Mouse (Mus musculus) limb, embryonic 12.5 days (tissue): ENCODE results near the gene 2300002M23Rik. TPM values are rescaled to one million over a fixed set of nuclear protein-coding genes. Genes with fewer than 3 reads are reported as not detected.

Experiments used
- ATAC-seq: fragments of 200-750 bp; cut with Nextera tagmentation; 2 replicates; pipeline ENCODE4 v1.8.0; 2017; ENCODE audit warnings: low read depth, moderate TSS enrichment; ENCODE audit not compliant: insufficient number of reproducible peaks, insufficient read depth, low FRiP score, low TSS enrichment
- H3K27ac ChIP-seq: fragments of 300-500 bp; sonication (generic); 2 replicates; pipeline ENCODE4 v1.5.1; 2016; ENCODE audit warnings: mild to moderate bottlenecking, moderate library complexity
- H3K27me3 ChIP-seq: fragments of 300-500 bp; sonication (generic); 2 replicates; pipeline ENCODE4 v1.6.1; 2016; ENCODE audit warnings: mild to moderate bottlenecking, moderate library complexity
- H3K36me3 ChIP-seq: fragments of 300-500 bp; sonication (generic); 2 replicates; pipeline ENCODE4 v1.6.1; 2016; ENCODE audit warnings: mild to moderate bottlenecking, moderate library complexity
- H3K4me1 ChIP-seq: fragments of 300-500 bp; sonication (generic); replicated peaks from 2 replicates; pipeline ENCODE4 v1.6.1; 2016
- H3K4me2 ChIP-seq: fragments of 300-500 bp; sonication (generic); 2 replicates; pipeline ENCODE4 v1.6.1; 2016; ENCODE audit warnings: mild to moderate bottlenecking, moderate library complexity
- H3K4me3 ChIP-seq: fragments of 300-500 bp; sonication (generic); replicated peaks from 2 replicates; pipeline ENCODE4 v1.5.1; 2016; ENCODE audit warnings: mild to moderate bottlenecking
- H3K9ac ChIP-seq: fragments of 300-500 bp; sonication (generic); replicated peaks from 2 replicates; pipeline ENCODE4 v1.6.1; 2016; ENCODE audit warnings: mild to moderate bottlenecking, moderate library complexity
- H3K9me3 ChIP-seq: fragments of 300-500 bp; sonication (generic); 2 replicates; pipeline ENCODE4 v1.6.1; 2016; ENCODE audit warnings: mild to moderate bottlenecking, moderate library complexity
- WGBS: fragments of 180-500 bp; shearing (Covaris S2); methylation state at CpG from one replicate; pipeline ENCODE4 v1.1.7; 2016; 5-methylcytosine and 5-hydroxymethylcytosine counted together
- polyA plus RNA-seq: library from polyadenylated mRNA; unstranded; fragments of >200 nt; fragmentation: Nextera tagmentation; extraction: Ambion mirVana; gene quantifications from 2 replicates; pipeline ENCODE4 v1.2.1, GENCODE M21; 2016

The 2300002M23Rik gene
- polyA plus RNA-seq, 1 experiment from 2014 or later: not detected

DNA sequence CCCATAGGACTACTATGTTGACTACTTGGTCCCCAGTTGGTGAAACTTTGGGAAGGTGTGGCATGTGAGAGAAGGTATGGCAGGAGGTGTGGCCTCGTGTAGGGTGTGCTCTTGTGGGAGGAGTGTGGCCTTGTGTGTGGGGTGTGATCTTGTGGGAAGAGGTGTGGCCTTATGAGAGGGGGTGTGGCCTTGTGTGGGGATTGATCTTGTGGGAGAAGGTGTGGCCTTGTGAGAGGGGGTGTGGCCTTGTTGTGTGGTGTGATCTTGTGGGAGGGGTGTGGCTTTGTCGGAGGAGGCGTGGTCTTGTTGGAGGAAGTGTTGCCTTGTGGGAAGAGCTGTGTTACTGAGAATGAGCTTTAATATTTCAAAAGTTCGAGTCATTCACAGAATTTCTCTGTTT is 49.9 kb downstream of the 2300002M23Rik start:
- Histone ChIP-seq H3K9ac (no peak overlapping the region), H3K9me3 (no peaks in the 10 kb centered on the region), H3K27me3 (no peaks in the 10 kb centered on the region), H3K36me3 (no peaks in the 10 kb centered on the region), H3K27ac (no peak overlapping the region), H3K4me1 (no peaks in the 10 kb centered on the region), H3K4me3 (no peak overlapping the region), H3K4me2 (no peak overlapping the region)
- no peak for ATAC-seq
- WGBS: 78% methylated on average over 4 of the region's 4 CpGs

Other genes starting within 250 kb of the 2300002M23Rik start
- 0.13 TPM in 1 of 2 replicates, not detected in the other for gene H2-Q1, start 247.0 kb upstream of the 2300002M23Rik start, polyA plus RNA-seq
- gene H2-Q2, start 225.2 kb upstream of the 2300002M23Rik start, polyA plus RNA-seq: 0.45 and 0.88 TPM in 2 replicates
- gene H2-Q4, start 187.8 kb upstream of the 2300002M23Rik start, polyA plus RNA-seq: 5.0 and 6.0 TPM in 2 replicates
- 2.0 TPM in 2 replicates for gene H2-Q6, start 142.6 kb upstream of the 2300002M23Rik start, polyA plus RNA-seq
- 17.3 and 19.3 TPM in 2 replicates for gene H2-Q7, start 128.3 kb upstream of the 2300002M23Rik start, polyA plus RNA-seq
- gene H2-Q10, start 97.4 kb upstream of the 2300002M23Rik start, polyA plus RNA-seq: 0.41 and 0.42 TPM in 2 replicates
- 0.56 TPM in 1 of 2 replicates, not detected in the other for gene Pou5f1, start 61.4 kb upstream of the 2300002M23Rik start, polyA plus RNA-seq
- 60.5 and 62.3 TPM in 2 replicates for gene Tcf19, start 50.6 kb upstream of the 2300002M23Rik start, polyA plus RNA-seq
- gene Cchcr1, start 50.4 kb upstream of the 2300002M23Rik start, polyA plus RNA-seq: 26.1 and 26.3 TPM in 2 replicates
- 0.96 and 1.3 TPM in 2 replicates for gene Psors1c2, start 34.2 kb upstream of the 2300002M23Rik start, polyA plus RNA-seq
- not detected in 2 replicates for gene Cdsn, start 15.3 kb upstream of the 2300002M23Rik start, polyA plus RNA-seq
- gene Sfta2, start 34.1 kb downstream of the 2300002M23Rik start, polyA plus RNA-seq: not detected in 2 replicates
- gene Gm9573, start 59.2 kb downstream of the 2300002M23Rik start, polyA plus RNA-seq: not detected in 2 replicates
- gene Mucl3, start 76.2 kb downstream of the 2300002M23Rik start, polyA plus RNA-seq: 0.08 and 0.10 TPM in 2 replicates
- 20.0 and 23.4 TPM in 2 replicates for gene Vars2, start 100.1 kb downstream of the 2300002M23Rik start, polyA plus RNA-seq
- 53.6 and 58.2 TPM in 2 replicates for gene Gtf2h4, start 106.3 kb downstream of the 2300002M23Rik start, polyA plus RNA-seq
- 38.4 and 40.6 TPM in 2 replicates for gene Ddr1, start 137.2 kb downstream of the 2300002M23Rik start, polyA plus RNA-seq